Mouse (Mus musculus): Measurements from ENCODE around the gene Lbp.

The Lbp gene

GRCm38 (mm10) chr2:158305948-158306695 lies at the start of gene Lbp:
Lbp (plus strand) TSS chr2:158306493.
- peak; percentile 31 to 68 for DNase-seq (ENCODE audit: low spot score in 2 of 2)

- no peak for DNase-seq (ENCODE audit: low spot score in 2 of 2)
Observed at GRCm38 (mm10) chr2:158256894-158257293, 49.4 kb upstream of the Lbp start.

GRCm38 (mm10) chr2:158258005-158258418 lies 48.3 kb upstream of the Lbp start, which contains the start of gene Bpi:
Bpi (plus strand) TSS chr2:158258094.
- peak; percentile 39 to 68 for DNase-seq (ENCODE audit: low spot score in 2 of 2)

GRCm38 (mm10) chr2:158258781-158259180 lies 47.5 kb upstream of the Lbp start:
- DNase-seq (ENCODE audit: low spot score in 2 of 2), result peak; percentile 59 to 86

GRCm38 (mm10) chr2:158259498-158259897 lies 46.8 kb upstream of the Lbp start:
- DNase-seq (ENCODE audit: low spot score in 2 of 2), result no peak

- no peak for DNase-seq (ENCODE audit: low spot score in 2 of 2)
Observed at GRCm38 (mm10) chr2:158264877-158265276, 41.4 kb upstream of the Lbp start.

GRCm38 (mm10) chr2:158270017-158270416 lies 36.3 kb upstream of the Lbp start:
- DNase-seq (ENCODE audit: low spot score in 2 of 2), result no peak

- no peak for DNase-seq (ENCODE audit: low spot score in 2 of 2)
Observed at GRCm38 (mm10) chr2:158273646-158274045, 32.6 kb upstream of the Lbp start.

GRCm38 (mm10) chr2:158275349-158275748 lies 30.9 kb upstream of the Lbp start:
- no peak for DNase-seq (ENCODE audit: low spot score in 2 of 2)

- DNase-seq (ENCODE audit: low spot score in 2 of 2), result no peak
Observed at GRCm38 (mm10) chr2:158275811-158276210, 30.5 kb upstream of the Lbp start.

GRCm38 (mm10) chr2:158276451-158276850 lies 29.8 kb upstream of the Lbp start:
- DNase-seq (ENCODE audit: low spot score in 2 of 2), result no peak

GRCm38 (mm10) chr2:158276878-158277277 lies 29.4 kb upstream of the Lbp start:
- DNase-seq (ENCODE audit: low spot score in 2 of 2), result no peak

GRCm38 (mm10) chr2:158279656-158280055 lies 26.6 kb upstream of the Lbp start:
- no peak for DNase-seq (ENCODE audit: low spot score in 2 of 2)

GRCm38 (mm10) chr2:158281497-158282205 lies 24.6 kb upstream of the Lbp start:
- DNase-seq (ENCODE audit: low spot score in 2 of 2), result no peak

GRCm38 (mm10) chr2:158283136-158283535 lies 23.2 kb upstream of the Lbp start:
- DNase-seq (ENCODE audit: low spot score in 2 of 2), result no peak

- DNase-seq (ENCODE audit: low spot score in 2 of 2), result no peak
Observed at GRCm38 (mm10) chr2:158283771-158284170, 22.5 kb upstream of the Lbp start.

- DNase-seq (ENCODE audit: low spot score in 2 of 2), result peak; percentile 41 to 77
Observed at GRCm38 (mm10) chr2:158284571-158284970, 21.7 kb upstream of the Lbp start.

- DNase-seq (ENCODE audit: low spot score in 2 of 2), result no peak
Observed at GRCm38 (mm10) chr2:158285655-158286054, 20.6 kb upstream of the Lbp start.

- DNase-seq (ENCODE audit: low spot score in 2 of 2), result no peak
Observed at GRCm38 (mm10) chr2:158295700-158296099, 10.6 kb upstream of the Lbp start.

- DNase-seq (ENCODE audit: low spot score in 2 of 2), result no peak
Observed at GRCm38 (mm10) chr2:158299203-158299602, 7.1 kb upstream of the Lbp start.

GRCm38 (mm10) chr2:158299731-158300130 lies 6.6 kb upstream of the Lbp start:
- DNase-seq (ENCODE audit: low spot score in 2 of 2), result no peak

GRCm38 (mm10) chr2:158302807-158303206 lies 3.5 kb upstream of the Lbp start:
- DNase-seq (ENCODE audit: low spot score in 2 of 2), result no peak

- no peak for DNase-seq (ENCODE audit: low spot score in 2 of 2)
Observed at GRCm38 (mm10) chr2:158306696-158307049, 380 bp downstream of the Lbp start.

All from spleen, postnatal 4 days (tissue).